Mouse (Mus musculus) CH12.LX (cell line): ENCODE results near the gene Ppp1r26.

Experiments
- BHLHE40 ChIP-seq: IDR thresholded peaks from 2 replicates; pipeline ENCODE4 v1.6.1; 2011; ENCODE audit warnings: mild to moderate bottlenecking, low read depth, low read length, improper control_type of control experiment
- CHD1 ChIP-seq: IDR thresholded peaks from 2 replicates; pipeline ENCODE4 v1.6.1; 2012; ENCODE audit warnings: low read depth, low read length, improper control_type of control experiment, inconsistent platforms
- CTCF ChIP-seq, 2 experiments: IDR thresholded peaks in 1 of 2; conservative IDR thresholded peaks in 1 of 2; 2 replicates each; pipeline ENCODE4 v1.5.1; 2011 to 2012; ENCODE audit warnings: low read depth in 2 of 2, low read length in 2 of 2, improper control_type of control experiment in 1 of 2, inconsistent platforms in 1 of 2, mild to moderate bottlenecking in 1 of 2, moderate library complexity in 1 of 2
- E2F4 ChIP-seq: IDR thresholded peaks from 2 replicates; pipeline ENCODE4 v1.6.1; 2011; ENCODE audit warnings: low read depth, low read length, improper control_type of control experiment; ENCODE audit not compliant: insufficient replicate concordance
- EP300 ChIP-seq: IDR thresholded peaks from 2 replicates; pipeline ENCODE4 v1.6.1; 2011; ENCODE audit warnings: low read length, improper control_type of control experiment
- MAFK ChIP-seq: IDR thresholded peaks from 2 replicates; pipeline ENCODE4 v1.6.1; 2011; ENCODE audit warnings: low read length, improper control_type of control experiment; ENCODE audit not compliant: insufficient replicate concordance
- TCF12 ChIP-seq: IDR thresholded peaks from 2 replicates; pipeline ENCODE4 v1.6.1; 2014; ENCODE audit warnings: low read depth, mild to moderate bottlenecking, inconsistent platforms, low read length, improper control_type of control experiment
- ZC3H11A ChIP-seq: IDR thresholded peaks from 2 replicates; pipeline ENCODE4 v1.6.1; 2012; ENCODE audit warnings: low read depth, mild to moderate bottlenecking, inconsistent platforms, low read length, improper control_type of control experiment
- ZNF384 ChIP-seq: IDR thresholded peaks from 2 replicates; pipeline ENCODE4 v1.6.1; 2012; ENCODE audit warnings: low read depth, low read length, improper control_type of control experiment, inconsistent platforms

DNA sequence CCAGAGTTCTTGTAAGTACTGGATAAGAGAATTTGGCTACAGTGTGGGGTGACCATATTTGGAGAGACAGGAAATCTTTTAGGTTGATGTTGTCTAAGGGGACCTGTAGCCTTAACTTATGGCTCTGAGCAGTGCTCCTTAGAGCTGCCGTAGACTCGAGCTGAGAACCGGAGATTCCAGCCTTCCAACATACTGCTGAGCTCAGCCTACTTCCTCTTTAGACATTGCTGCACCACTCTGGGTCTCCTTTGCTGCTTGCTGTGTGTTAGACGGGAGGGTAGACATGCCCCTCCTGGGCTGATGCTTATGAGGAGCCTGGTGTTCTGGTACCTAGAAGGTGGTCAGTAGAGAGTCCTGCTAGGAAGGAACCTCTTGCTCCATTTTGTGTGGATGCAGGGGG, 51.8 kb downstream of the Ppp1r26 start:
- no peak for TF ChIP-seq E2F4
- TF ChIP-seq CTCF (conservative IDR thresholded peaks at IDR 0.05 in 1 of 2, IDR thresholded peaks at IDR 0.05 in 1 of 2; ENCODE audit: low read depth in 2 of 2, low read length in 2 of 2), result no peak
- no peak for TF ChIP-seq ZNF384
- TF ChIP-seq CHD1, result no peak
- TF ChIP-seq BHLHE40, result no peak
- no peak for TF ChIP-seq ZC3H11A
- no peak for TF ChIP-seq MAFK
- TF ChIP-seq EP300, result no peak
- no peak for TF ChIP-seq TCF12
